In genomic region chr14:119266334-119266733, GRCm38 (mm10) we compare ENCODE assay signal across 34 mouse cellular contexts.
"Had no signal": no experiment of that assay in that cellular context is flagged by ENCODE, and none has a peak within 500 bp of the region (broad histone marks: within the 10 kb centered on the region; RNA-seq: fewer than 3 reads in every experiment).

No protein-coding gene starts in this region.

- H3K9ac ChIP-seq: heart, embryonic 12.5 days; heart, embryonic 13.5 days; heart, embryonic 15.5 days; hindbrain, embryonic 12.5 days; hindbrain, embryonic 13.5 days; hindbrain, embryonic 14.5 days; hindbrain, embryonic 15.5 days; intestine, embryonic 15.5 days; kidney, embryonic 15.5 days had no signal

- H3K9me3 ChIP-seq: heart, embryonic 12.5 days; heart, embryonic 13.5 days; heart, embryonic 15.5 days; hindbrain, embryonic 10.5 days; hindbrain, embryonic 12.5 days; hindbrain, embryonic 13.5 days; hindbrain, embryonic 15.5 days; intestine, embryonic 15.5 days; kidney, embryonic 15.5 days had no signal

- H3K4me3 ChIP-seq: heart, embryonic 12.5 days; heart, embryonic 13.5 days; heart, embryonic 15.5 days; hindbrain, embryonic 10.5 days; hindbrain, embryonic 12.5 days; hindbrain, embryonic 13.5 days; hindbrain, embryonic 15.5 days; intestine, embryonic 15.5 days; kidney, embryonic 15.5 days; layer of hippocampus, adult 2 months; left cerebral cortex, adult 2 months had no signal

- ATAC-seq: hindbrain, embryonic 16.5 days; hindbrain, postnatal 0 days; inflammation-experienced regulatory T-cells, adult 6 months; intestine, embryonic 15.5 days; intestine, embryonic 16.5 days; intestine, postnatal 0 days had no signal

- H3K36me3 ChIP-seq: heart, embryonic 12.5 days; heart, embryonic 13.5 days; heart, embryonic 15.5 days; hindbrain, embryonic 10.5 days; hindbrain, embryonic 12.5 days; hindbrain, embryonic 13.5 days; hindbrain, embryonic 15.5 days; intestine, embryonic 15.5 days; kidney, embryonic 15.5 days had no signal

- H3K27me3 ChIP-seq: heart, embryonic 12.5 days; heart, embryonic 13.5 days; heart, embryonic 15.5 days; hindbrain, embryonic 12.5 days; hindbrain, embryonic 13.5 days; hindbrain, embryonic 15.5 days; intestine, embryonic 15.5 days; kidney, embryonic 15.5 days had no signal

- H3K4me2 ChIP-seq: heart, embryonic 12.5 days; heart, embryonic 13.5 days; heart, embryonic 15.5 days; hindbrain, embryonic 12.5 days; hindbrain, embryonic 13.5 days; hindbrain, embryonic 14.5 days; hindbrain, embryonic 15.5 days; intestine, embryonic 15.5 days; kidney, embryonic 15.5 days had no signal

- H3K4me1 ChIP-seq: heart, embryonic 12.5 days; heart, embryonic 13.5 days; heart, embryonic 15.5 days; hindbrain, embryonic 10.5 days; hindbrain, embryonic 12.5 days; hindbrain, embryonic 13.5 days; hindbrain, embryonic 15.5 days; intestine, embryonic 15.5 days; kidney, embryonic 15.5 days had no signal

- H3K27ac ChIP-seq: heart, embryonic 13.5 days; heart, embryonic 15.5 days; hindbrain, embryonic 10.5 days; hindbrain, embryonic 12.5 days; hindbrain, embryonic 13.5 days; hindbrain, embryonic 14.5 days; hindbrain, embryonic 15.5 days; hindbrain, postnatal 0 days; intestine, embryonic 15.5 days; kidney, embryonic 15.5 days; kidney, postnatal 0 days; layer of hippocampus, adult 2 months; left cerebral cortex, adult 2 months had no signal

- DNase-seq: heart, postnatal 10 days; heart, postnatal 14 days; heart, postnatal 36 days; heart, postnatal 4 days; kidney, adult 11 months; kidney, adult 18-20 months; kidney, adult 2 months; kidney, adult 8-10 months; kidney, adult 9 months; kidney, postnatal 10 days; kidney, postnatal 14 days; kidney, postnatal 25 days; kidney, postnatal 36 days; kidney, postnatal 4 days; layer of hippocampus, adult 9-11 months; layer of hippocampus, postnatal 36 days had no signal
